Comparison of ENCODE assay signal across 19 mouse cellular contexts in the genomic region with DNA sequence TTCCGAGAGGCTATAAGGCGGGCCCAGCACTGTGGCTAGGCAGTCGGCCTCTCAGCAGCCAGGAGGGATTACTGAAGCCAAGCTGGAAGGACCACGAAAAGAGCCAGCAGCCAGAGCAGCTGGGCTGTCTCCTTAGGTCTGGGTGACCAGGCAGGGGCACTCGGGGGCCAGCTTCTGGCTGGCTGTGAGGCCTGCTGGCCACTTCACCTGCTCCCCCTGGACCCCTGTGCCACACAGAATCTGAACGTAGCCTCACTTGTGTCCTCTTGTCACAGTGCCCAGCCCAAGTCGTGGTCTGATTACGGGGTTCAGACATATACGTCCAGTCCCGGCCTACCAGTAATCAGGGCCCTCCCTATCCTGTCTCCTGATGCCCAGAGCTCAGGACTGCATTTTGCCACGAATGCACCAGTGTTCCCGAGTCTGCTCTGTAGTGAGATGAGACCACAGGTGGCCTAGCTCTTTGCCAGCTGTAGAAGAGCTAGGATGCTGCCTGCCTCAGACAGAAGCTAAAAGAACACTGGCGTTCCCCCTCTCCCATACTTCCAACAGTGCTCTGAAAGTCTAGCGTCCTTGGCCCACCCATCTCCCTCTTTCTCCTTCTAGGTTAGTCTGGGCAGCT.
DNase-seq lines count a peak whose midpoint lies in the region; ATAC-seq lines count a peak whose summit lies in the region.
"Had no signal": no experiment of that assay in that cellular context is flagged by ENCODE, and none has a peak within 500 bp of the region (broad histone marks: within the 10 kb centered on the region; RNA-seq: fewer than 3 reads in every experiment).

No protein-coding gene starts in this region.

- no peak overlapping the region for H3K4me2 ChIP-seq in kidney, embryonic 14.5 days (replicated peaks; ENCODE audit: low read depth, low read length)
- H3K4me2 ChIP-seq in neural tube, embryonic 13.5 days = no peak overlapping the region
- no peak overlapping the region for H3K4me2 ChIP-seq in limb, embryonic 13.5 days (replicated peaks)
- H3K4me2 ChIP-seq: embryonic facial prominence, embryonic 13.5 days; hindbrain, embryonic 15.5 days; limb, embryonic 15.5 days; neural tube, embryonic 15.5 days had no signal

- no peak overlapping the region for H3K4me3 ChIP-seq in kidney, embryonic 14.5 days (ENCODE audit: low read length)
- no peak overlapping the region for H3K4me3 ChIP-seq in neural tube, embryonic 13.5 days
- no peak overlapping the region for H3K4me3 ChIP-seq in limb, embryonic 13.5 days
- H3K4me3 ChIP-seq: embryonic facial prominence, embryonic 13.5 days; hindbrain, embryonic 15.5 days; left cerebral cortex, adult 2 months; limb, embryonic 15.5 days; neural tube, embryonic 15.5 days had no signal

- H3K27me3 ChIP-seq in kidney, embryonic 14.5 days (ENCODE audit: control insufficient read depth, insufficient read depth, low read length) = no peaks in the 10 kb centered on the region
- no peaks in the 10 kb centered on the region for H3K27me3 ChIP-seq in neural tube, embryonic 13.5 days
- no peaks in the 10 kb centered on the region for H3K27me3 ChIP-seq in limb, embryonic 13.5 days
- H3K27me3 ChIP-seq: embryonic facial prominence, embryonic 13.5 days; hindbrain, embryonic 15.5 days; limb, embryonic 15.5 days; neural tube, embryonic 15.5 days had no signal

- H3K36me3 ChIP-seq in kidney, embryonic 14.5 days (ENCODE audit: control insufficient read depth, insufficient read depth, low read length) = no peaks in the 10 kb centered on the region
- H3K36me3 ChIP-seq in neural tube, embryonic 13.5 days = no peaks in the 10 kb centered on the region
- no peaks in the 10 kb centered on the region for H3K36me3 ChIP-seq in limb, embryonic 13.5 days
- H3K36me3 ChIP-seq: embryonic facial prominence, embryonic 13.5 days; hindbrain, embryonic 15.5 days; limb, embryonic 15.5 days; neural tube, embryonic 15.5 days had no signal

- H3K4me1 ChIP-seq in kidney, embryonic 14.5 days (ENCODE audit: control insufficient read depth, insufficient read depth, low read length) = peaks cover 4% of the 10 kb centered on the region; the same call in 1 of the 2 replicates
- peaks cover 12% of the 10 kb centered on the region for H3K4me1 ChIP-seq in neural tube, embryonic 13.5 days (replicated peaks)
- peaks cover 10% of the 10 kb centered on the region; the same call in 1 of the 2 replicates for H3K4me1 ChIP-seq in limb, embryonic 13.5 days
- H3K4me1 ChIP-seq: embryonic facial prominence, embryonic 13.5 days; limb, embryonic 15.5 days had no signal

- ATAC-seq in kidney, embryonic 14.5 days (ENCODE audit: low FRiP score, low TSS enrichment) = peak; percentile 40; the same call in 1 of the 2 replicates
- ATAC-seq in neural tube, embryonic 13.5 days (ENCODE audit: low read depth) = peak; percentile 40; the same call in 1 of the 2 replicates
- ATAC-seq in limb, embryonic 13.5 days (ENCODE audit: low FRiP score, low read depth) = no peak
- ATAC-seq: forebrain, embryonic 16.5 days had no signal

- peak overlapping the region; percentile 65 for H3K27ac ChIP-seq in kidney, embryonic 14.5 days (ENCODE audit: low read depth, low read length)
- H3K27ac ChIP-seq in neural tube, embryonic 13.5 days (replicated peaks) = no peak overlapping the region
- H3K27ac ChIP-seq in limb, embryonic 13.5 days = no peak overlapping the region; the same call in 1 of the 2 replicates
- H3K27ac ChIP-seq: embryonic facial prominence, embryonic 13.5 days; hindbrain, embryonic 15.5 days; left cerebral cortex, adult 2 months; limb, embryonic 15.5 days; neural tube, embryonic 15.5 days had no signal

- 68% methylated on average over 14 of the region's 14 CpGs for WGBS in kidney, embryonic 14.5 days
- WGBS in neural tube, embryonic 13.5 days = 81% methylated on average over 14 of the region's 14 CpGs
- 71% methylated on average over 14 of the region's 14 CpGs for WGBS in limb, embryonic 13.5 days

- H3K9ac ChIP-seq in kidney, embryonic 14.5 days (ENCODE audit: low read depth, low read length) = 0 out of 2 replicates have a peak overlapping the region, but pooled peaks have one; percentile 28
- no peak overlapping the region for H3K9ac ChIP-seq in neural tube, embryonic 13.5 days
- peak overlapping the region; percentile 31 for H3K9ac ChIP-seq in limb, embryonic 13.5 days
- H3K9ac ChIP-seq: embryonic facial prominence, embryonic 13.5 days; hindbrain, embryonic 15.5 days; limb, embryonic 15.5 days; neural tube, embryonic 15.5 days had no signal

- H3K9me3 ChIP-seq in kidney, embryonic 14.5 days (ENCODE audit: control insufficient read depth, low read length) = peaks cover 11% of the 10 kb centered on the region
- peaks cover 10% of the 10 kb centered on the region; the same call in 1 of the 2 replicates for H3K9me3 ChIP-seq in neural tube, embryonic 13.5 days
- H3K9me3 ChIP-seq in limb, embryonic 13.5 days = peaks cover 24% of the 10 kb centered on the region
- H3K9me3 ChIP-seq: hindbrain, embryonic 15.5 days had no signal

- peak; percentile 70 to 76 for DNase-seq in cerebellum, postnatal 10 days
- no peak for DNase-seq in cerebellum, adult 18-20 months
- no peak for DNase-seq in kidney, adult 9 months
- no peak for DNase-seq in neural tube, embryonic 10.5 days (ENCODE audit: extremely low spot score, low spot score)
- no peak for DNase-seq in adrenal gland, adult 2 months
- DNase-seq: adrenal gland, postnatal 10 days; cerebellum, adult 8-10 months; heart, postnatal 10 days; kidney, adult 18-20 months; retina, postnatal 1 day had no signal

Comparison
In these comparisons a context has a peak if more than half of its experiments do, and no peak if none do; other contexts are left out.
1. DNase-seq: peak in cerebellum, postnatal 10 days (2 of 2); none in cerebellum, adult 18-20 months (0 of 2), kidney, adult 9 months (single experiment), neural tube, embryonic 10.5 days (single experiment) and adrenal gland, adult 2 months (single experiment).